Mouse (Mus musculus) kidney, adult 2 months (tissue): ENCODE measurements around the gene Snx15.

ENCODE experiments used
- CTCF ChIP-seq: fragments of 200-500 bp; conservative IDR thresholded peaks from 2 replicates; pipeline ENCODE4 v1.5.1; 2011; ENCODE audit warnings: low read depth, mild to moderate bottlenecking, control low read depth, low read length, moderate library complexity, mixed read lengths; ENCODE audit not compliant: insufficient read depth, insufficient read length
- POLR2A ChIP-seq: fragments of 200-500 bp; IDR thresholded peaks from one replicate; pipeline ENCODE4 v1.6.1; 2011; ENCODE audit warnings: low read depth, low read length, control low read depth

DNA sequence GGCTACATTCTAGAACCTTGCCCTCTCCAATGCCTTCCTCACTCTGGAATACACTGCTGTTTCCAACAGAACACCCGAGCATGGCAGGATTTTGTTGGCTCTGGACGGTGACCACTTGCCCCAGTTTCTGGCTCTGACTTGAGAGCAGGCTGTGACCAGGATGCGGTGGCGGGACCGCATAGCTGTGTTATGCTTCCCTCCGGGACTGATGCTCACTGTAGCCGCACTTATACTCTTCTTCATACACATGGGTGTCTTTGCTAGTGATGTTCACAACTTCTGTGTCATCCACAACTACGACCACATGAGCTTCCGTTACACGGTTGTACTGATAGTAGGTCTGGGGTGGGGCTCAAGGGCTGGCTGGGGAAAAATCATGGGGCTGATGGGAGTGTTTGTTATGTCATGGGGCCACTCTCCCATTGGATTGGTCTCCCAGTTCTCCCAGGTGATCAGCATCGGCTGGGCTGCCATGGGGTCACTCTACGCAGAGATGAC, 48.1 kb downstream of the Snx15 start, which contains the start of gene Tmem262:
- no peak for TF ChIP-seq CTCF
- no peak for TF ChIP-seq POLR2A
